Mouse (Mus musculus): ENCODE measurements around the gene Bmf. TPM values are rescaled to one million over a fixed set of nuclear protein-coding genes. Genes with fewer than 3 reads are reported as not detected.

Bmf gene
- total and polyA plus RNA-seq, 2 experiments: 3.9 to 17.0 TPM

DNA sequence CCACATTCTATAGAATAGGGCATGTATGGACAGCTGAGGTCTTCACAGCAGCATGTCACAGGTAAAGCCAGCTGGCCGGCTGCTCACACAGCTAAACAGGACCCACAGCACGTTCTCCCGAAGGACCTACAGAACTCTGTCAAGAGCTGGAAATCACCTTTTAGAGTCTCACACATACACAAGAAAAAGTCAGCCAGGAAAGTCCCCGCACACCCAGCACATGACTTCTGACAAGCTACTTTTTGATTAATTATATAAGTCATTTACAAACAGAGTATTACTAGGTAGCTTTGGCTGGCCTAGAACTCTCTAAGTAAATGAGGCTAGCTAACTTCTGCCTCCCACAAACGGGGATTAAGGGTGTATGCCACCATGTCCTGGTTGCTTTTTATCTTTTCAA is 22.9 kb downstream of the Bmf start:
- H3K9ac ChIP-seq (ENCODE audit: low read depth, low read length): no peak overlapping the region
- no peaks in the 10 kb centered on the region for H3K79me2 ChIP-seq (ENCODE audit: control insufficient read depth, insufficient read depth, low read length)
- no peak for TF ChIP-seq CTCF (IDR thresholded peaks at IDR 0.05; ENCODE audit: low read depth, low read length)
- no peak for TF ChIP-seq POLR2A (IDR thresholded peaks at IDR 0.05; ENCODE audit: extremely low read depth, insufficient read depth, low read length)
- H3K27me3 ChIP-seq (ENCODE audit: control insufficient read depth, insufficient read depth, low read length): no peaks in the 10 kb centered on the region
- 90% methylated on average over 5 of the region's 5 CpGs for WGBS
- no peak for DNase-seq (ENCODE audit: extremely low read depth, low read depth, low spot score)
- H3K4me1 ChIP-seq (ENCODE audit: control insufficient read depth, insufficient read depth, low read length): peaks cover 27% of the 10 kb centered on the region
- H3K4me3 ChIP-seq (ENCODE audit: insufficient read depth, low read depth, low read length): no peak overlapping the region
- H3K27ac ChIP-seq (replicated peaks; ENCODE audit: insufficient read depth, low read depth, low read length): no peak overlapping the region
- no peaks in the 10 kb centered on the region for H3K36me3 ChIP-seq (ENCODE audit: control insufficient read depth, insufficient read depth, low read length)

DNA sequence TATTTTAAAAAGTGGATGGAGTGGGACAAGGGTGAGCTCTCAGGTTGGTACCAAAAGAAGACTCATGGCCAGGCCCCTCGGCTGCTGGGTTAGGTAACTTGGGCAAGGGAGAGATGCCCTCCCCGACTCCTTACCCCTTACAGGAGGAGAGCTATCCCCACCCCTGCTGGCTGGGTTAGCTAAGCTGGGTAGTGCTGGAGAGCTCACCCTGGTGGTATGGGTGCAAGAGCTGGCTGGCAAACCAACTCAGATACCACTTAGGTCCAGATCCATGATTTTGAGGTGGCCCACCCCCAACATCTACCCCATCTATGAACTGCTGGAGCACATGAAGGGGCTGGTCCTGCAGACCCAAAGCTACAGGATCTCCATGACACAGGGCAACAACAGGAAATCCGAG is 24.7 kb downstream of the Bmf start:
- DNase-seq (ENCODE audit: extremely low read depth, low read depth, low spot score): no peak
- no peaks in the 10 kb centered on the region for H3K27me3 ChIP-seq (ENCODE audit: control insufficient read depth, insufficient read depth, low read length)
- H3K79me2 ChIP-seq (ENCODE audit: control insufficient read depth, insufficient read depth, low read length): no peaks in the 10 kb centered on the region
- TF ChIP-seq POLR2A (IDR thresholded peaks at IDR 0.05; ENCODE audit: extremely low read depth, insufficient read depth, low read length) (no peak), CTCF (IDR thresholded peaks at IDR 0.05; ENCODE audit: low read depth, low read length) (no peak)
- no peak overlapping the region for H3K9ac ChIP-seq (ENCODE audit: low read depth, low read length)
- peaks cover 23% of the 10 kb centered on the region for H3K4me1 ChIP-seq (ENCODE audit: control insufficient read depth, insufficient read depth, low read length)
- no peak overlapping the region for H3K27ac ChIP-seq (replicated peaks; ENCODE audit: insufficient read depth, low read depth, low read length)
- WGBS: 73% methylated on average over 3 of the region's 3 CpGs
- no peaks in the 10 kb centered on the region for H3K36me3 ChIP-seq (ENCODE audit: control insufficient read depth, insufficient read depth, low read length)
- H3K4me3 ChIP-seq (ENCODE audit: insufficient read depth, low read depth, low read length): no peak overlapping the region

DNA sequence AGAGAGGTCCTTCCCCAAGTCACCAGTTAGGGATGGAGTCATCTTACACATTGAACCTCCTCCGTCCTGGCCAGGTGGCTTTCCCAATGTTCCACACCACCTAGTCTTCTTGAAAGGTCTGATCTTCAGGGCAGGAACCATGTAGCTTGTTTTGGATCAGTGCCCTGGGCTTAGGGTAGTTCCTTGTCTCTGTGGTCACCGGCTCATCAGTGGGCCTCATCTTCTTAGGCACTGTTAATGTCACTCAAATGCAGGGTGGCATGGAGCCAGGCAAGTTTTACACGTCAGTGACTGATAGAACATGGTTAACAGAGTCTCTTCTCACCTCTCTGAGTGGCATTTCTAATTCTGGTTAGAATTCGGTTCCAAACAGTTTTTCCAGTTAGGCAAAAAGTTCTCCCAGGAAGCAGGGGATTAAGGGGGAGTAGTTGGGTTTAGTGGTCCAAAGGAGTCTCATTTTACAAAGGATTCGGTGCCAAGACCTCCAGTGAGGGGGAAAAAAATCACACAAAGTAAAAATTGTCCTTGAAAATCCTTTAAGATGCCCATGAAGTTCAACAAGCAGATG is 26.2 kb downstream of the Bmf start:
- WGBS: 82% methylated on average over 5 of the region's 5 CpGs
- no peaks in the 10 kb centered on the region for H3K27me3 ChIP-seq (ENCODE audit: control insufficient read depth, insufficient read depth, low read length)
- DNase-seq (ENCODE audit: extremely low read depth, low read depth, low spot score): no peak
- H3K36me3 ChIP-seq (ENCODE audit: control insufficient read depth, insufficient read depth, low read length): no peaks in the 10 kb centered on the region
- no peaks in the 10 kb centered on the region for H3K79me2 ChIP-seq (ENCODE audit: control insufficient read depth, insufficient read depth, low read length)
- no peak for TF ChIP-seq CTCF (IDR thresholded peaks at IDR 0.05; ENCODE audit: low read depth, low read length)
- no peak for TF ChIP-seq POLR2A (IDR thresholded peaks at IDR 0.05; ENCODE audit: extremely low read depth, insufficient read depth, low read length)
- H3K4me1 ChIP-seq (ENCODE audit: control insufficient read depth, insufficient read depth, low read length): peaks cover 16% of the 10 kb centered on the region
- no peak overlapping the region for H3K9ac ChIP-seq (ENCODE audit: low read depth, low read length)
- H3K27ac ChIP-seq (replicated peaks; ENCODE audit: insufficient read depth, low read depth, low read length): no peak overlapping the region
- H3K4me3 ChIP-seq (ENCODE audit: insufficient read depth, low read depth, low read length): no peak overlapping the region

DNA sequence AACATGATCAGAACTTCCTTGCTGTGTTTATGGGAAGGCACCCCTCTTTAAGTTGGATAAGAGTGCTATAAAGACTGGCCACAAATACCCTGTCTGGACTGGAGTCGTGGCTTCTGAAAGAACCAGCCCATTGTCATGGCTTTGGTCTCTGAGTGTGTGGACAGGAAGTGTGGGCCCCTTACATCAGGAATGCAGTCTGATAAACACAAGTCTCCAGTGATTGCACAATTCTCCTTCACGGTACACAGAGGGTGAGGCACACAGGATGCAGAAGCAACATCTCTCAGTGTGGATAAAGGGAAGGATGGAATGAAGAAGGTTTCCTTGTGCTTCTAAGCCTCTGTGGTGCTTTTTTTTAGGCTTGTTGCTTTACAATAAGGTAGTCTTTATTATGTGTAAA is 27.2 kb downstream of the Bmf start:
- Histone ChIP-seq H3K27ac (replicated peaks; ENCODE audit: insufficient read depth, low read depth, low read length) (no peak overlapping the region; the same call in 1 of the 2 replicates), H3K4me3 (ENCODE audit: insufficient read depth, low read depth, low read length) (no peak overlapping the region), H3K79me2 (ENCODE audit: control insufficient read depth, insufficient read depth, low read length) (no peaks in the 10 kb centered on the region), H3K9ac (ENCODE audit: low read depth, low read length) (no peak overlapping the region), H3K4me1 (ENCODE audit: control insufficient read depth, insufficient read depth, low read length) (peaks cover 16% of the 10 kb centered on the region), H3K27me3 (ENCODE audit: control insufficient read depth, insufficient read depth, low read length) (no peaks in the 10 kb centered on the region), H3K36me3 (ENCODE audit: control insufficient read depth, insufficient read depth, low read length) (no peaks in the 10 kb centered on the region)
- WGBS: 15% methylated on average over 2 of the region's 2 CpGs
- TF ChIP-seq CTCF (IDR thresholded peaks at IDR 0.05; ENCODE audit: low read depth, low read length): no peak
- no peak for DNase-seq (ENCODE audit: extremely low read depth, low read depth, low spot score)

GRCm38 (mm10) chr2:118520042-118520933 is 29.2 kb downstream of the Bmf start:
- Histone ChIP-seq H3K9ac (ENCODE audit: low read depth, low read length) (no peak overlapping the region), H3K36me3 (ENCODE audit: control insufficient read depth, insufficient read depth, low read length) (no peaks in the 10 kb centered on the region), H3K79me2 (ENCODE audit: control insufficient read depth, insufficient read depth, low read length) (no peaks in the 10 kb centered on the region), H3K27me3 (ENCODE audit: control insufficient read depth, insufficient read depth, low read length) (no peaks in the 10 kb centered on the region), H3K4me3 (ENCODE audit: insufficient read depth, low read depth, low read length) (no peak overlapping the region), H3K4me1 (ENCODE audit: control insufficient read depth, insufficient read depth, low read length) (peaks cover 16% of the 10 kb centered on the region), H3K27ac (replicated peaks; ENCODE audit: insufficient read depth, low read depth, low read length) (peak overlapping the region; percentile 9; the same call in 1 of the 2 replicates)
- WGBS: 33% methylated on average over 9 of the region's 9 CpGs
- TF ChIP-seq CTCF (IDR thresholded peaks at IDR 0.05; ENCODE audit: low read depth, low read length): no peak
- TF ChIP-seq POLR2A (IDR thresholded peaks at IDR 0.05; ENCODE audit: extremely low read depth, insufficient read depth, low read length): no peak
- DNase-seq (ENCODE audit: extremely low read depth, low read depth, low spot score): peak; percentile 91
